Mouse (Mus musculus): ENCODE data around the gene Snx5. TPM values are rescaled to one million over a fixed set of nuclear protein-coding genes. Genes with fewer than 3 reads are reported as not detected.

Snx5 gene
- 169 TPM for polyA plus RNA-seq (2017; shearing (Covaris generic))

DNA sequence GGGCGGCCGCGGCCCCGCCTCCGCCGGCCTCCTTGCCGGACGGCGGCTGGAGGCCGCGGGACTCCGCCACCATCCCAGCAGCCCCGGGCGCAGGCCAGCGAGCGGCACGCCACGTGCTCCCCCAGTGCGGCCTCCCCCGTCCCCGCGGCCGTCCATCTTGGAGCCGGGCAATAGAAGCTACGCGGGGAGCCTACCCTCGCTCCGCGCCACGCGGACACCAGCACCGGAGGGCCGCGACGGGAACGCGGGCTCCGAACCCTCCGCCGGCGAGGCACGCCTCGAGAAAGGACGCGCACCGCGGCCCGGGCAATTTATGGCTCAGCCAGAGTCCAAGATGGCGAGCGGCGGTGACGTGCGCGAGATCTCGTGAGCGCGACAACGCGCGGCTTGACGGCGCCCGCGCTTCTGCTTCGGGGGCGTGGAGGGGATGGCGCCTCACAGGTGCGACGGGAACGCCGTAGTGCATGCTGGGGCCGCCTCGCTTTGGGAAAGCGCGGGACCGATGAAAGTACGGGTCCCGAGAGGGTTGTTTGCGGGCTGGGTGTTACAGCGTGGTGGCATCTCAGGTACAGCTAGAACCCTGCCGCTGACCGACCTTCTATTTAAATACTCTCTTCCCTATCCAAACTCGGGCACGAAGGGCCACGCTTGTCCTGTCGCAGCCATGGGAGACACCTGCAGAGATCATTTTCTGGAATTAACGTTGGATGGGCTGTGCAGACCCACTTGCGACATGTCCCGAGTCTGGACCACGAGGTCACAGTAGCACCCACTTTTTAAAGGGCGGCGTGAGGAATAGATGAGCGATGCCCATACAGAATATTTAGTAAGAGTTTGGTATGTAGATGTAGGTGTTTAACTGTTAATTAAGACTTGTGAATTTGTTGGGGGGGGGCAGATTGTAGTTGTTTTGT, at the start of gene Snx5, which contains the start of gene Mgme1:
Gene Snx5 (minus strand): TSS at position 400 of the 914 bp plus-strand sequence.
Gene Mgme1 (plus strand): TSS at position 157 of the 914 bp plus-strand sequence.

Other genes starting within 250 kb of the Snx5 start
- gene Banf2, start 237.8 kb downstream of the Snx5 start, polyA plus RNA-seq (2017; shearing (Covaris generic)): not detected
- gene Mgme1, start 243 bp downstream of the Snx5 start, polyA plus RNA-seq (2017; shearing (Covaris generic)): 6.8 TPM
- not detected for gene Ovol2, start 61.2 kb upstream of the Snx5 start, polyA plus RNA-seq (2017; shearing (Covaris generic))
- 26.7 TPM for gene Kat14, start 98.1 kb upstream of the Snx5 start, polyA plus RNA-seq (2017; shearing (Covaris generic))
- 3.4 TPM for gene Pet117, start 98.1 kb upstream of the Snx5 start, polyA plus RNA-seq (2017; shearing (Covaris generic))

Data from effector memory CD4-positive, alpha-beta T cell, adult 7 months (primary cell).